Mouse (Mus musculus) gonadal fat pad, adult 2 months (tissue): ENCODE data around the gene Calr. TPM values are rescaled to one million over a fixed set of nuclear protein-coding genes. Genes with fewer than 3 reads are reported as not detected.
A peak's percentile ranks its signal among the peaks of the same experiment; 100 is the strongest.
"Not testable (repeated sequence)": the region's sequence is repeated elsewhere in the genome, so short reads cannot be mapped to it uniquely, and the experiment has no call there.

Experiments used
- DNase-seq: peaks from one replicate; pipeline ENCODE4 v3.0.0-alpha.2; 2012; ENCODE audit warnings: low read depth
- polyA plus RNA-seq: library from polyadenylated mRNA; depleted of rRNA; stranded (reverse); fragments of >200 nt; gene quantifications from 2 replicates; pipeline ENCODE4 v1.2.3, GENCODE M21; 2012

Gene Calr
- polyA plus RNA-seq, 1 experiment: 563 TPM

- DNase-seq: no peak
Measured at GRCm38 (mm10) chr8:84844397-84845070, 2.2 kb downstream of the Calr start.

DNA sequence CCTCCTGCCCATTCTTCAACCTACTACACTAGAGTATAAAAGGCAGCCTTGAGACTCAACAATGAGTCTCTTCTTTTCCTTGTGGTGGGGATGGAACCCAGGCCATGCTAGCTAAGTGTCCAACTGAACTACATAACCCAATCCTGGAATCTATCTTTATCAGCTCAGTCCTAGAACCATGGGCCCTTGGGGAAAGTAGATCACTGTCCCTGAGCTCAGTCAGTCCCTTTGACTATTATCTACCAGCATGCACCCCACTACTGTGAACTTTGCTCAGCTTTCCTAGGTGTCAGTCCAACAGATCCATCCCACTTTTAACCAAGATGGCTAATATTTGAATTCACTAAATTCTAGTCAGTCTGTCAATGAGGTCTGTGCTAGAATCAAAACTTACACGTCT, 5.2 kb downstream of the Calr start:
- DNase-seq: no peak

GRCm38 (mm10) chr8:84840248-84840999, 6.3 kb downstream of the Calr start, which contains the start of gene Rad23a:
Gene Rad23a, minus strand, starts transcription at chr8:84840665.
- DNase-seq: peak; percentile 49

GRCm38 (mm10) chr8:84839875-84840247, 6.9 kb downstream of the Calr start:
- no peak for DNase-seq

DNA sequence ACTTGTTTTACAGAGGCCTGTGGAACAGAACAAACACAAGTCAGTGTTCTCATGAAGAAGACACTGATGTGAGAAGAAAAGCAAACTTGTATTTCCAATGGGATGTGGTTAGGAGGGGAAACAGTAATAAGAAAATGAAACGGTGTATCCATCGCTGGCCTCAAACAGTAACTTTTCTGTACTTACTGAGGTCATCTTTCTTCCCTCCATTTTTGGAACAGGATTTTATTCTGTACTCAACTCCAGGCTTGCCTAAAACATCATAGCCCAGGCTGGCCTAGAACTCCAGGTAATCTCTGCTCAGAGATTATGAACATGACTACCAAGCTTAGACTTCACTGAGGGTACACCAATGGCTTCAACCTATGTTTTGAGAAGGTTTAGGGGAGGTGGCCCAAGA, 7.3 kb downstream of the Calr start:
- no peak for DNase-seq

DNA sequence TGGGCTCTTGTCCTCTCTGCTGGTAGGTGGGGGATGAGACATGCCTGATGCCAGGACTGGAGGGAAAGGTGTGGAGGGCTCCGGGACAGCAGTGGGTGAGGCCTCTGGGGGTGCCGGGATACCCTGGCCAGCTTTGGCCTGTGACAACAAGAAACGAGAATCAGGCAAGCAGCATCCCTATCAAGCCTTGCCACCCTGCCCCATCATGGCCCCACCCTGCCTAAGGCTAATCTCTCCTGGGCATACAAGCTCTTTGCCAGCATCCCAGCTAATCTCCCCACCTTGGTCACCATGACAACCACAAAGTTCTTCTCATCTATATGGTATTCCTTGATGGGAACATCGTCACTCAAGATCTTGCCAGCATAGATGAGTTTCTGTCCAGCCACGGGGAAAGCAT, 8.2 kb downstream of the Calr start:
- DNase-seq: no peak

DNA sequence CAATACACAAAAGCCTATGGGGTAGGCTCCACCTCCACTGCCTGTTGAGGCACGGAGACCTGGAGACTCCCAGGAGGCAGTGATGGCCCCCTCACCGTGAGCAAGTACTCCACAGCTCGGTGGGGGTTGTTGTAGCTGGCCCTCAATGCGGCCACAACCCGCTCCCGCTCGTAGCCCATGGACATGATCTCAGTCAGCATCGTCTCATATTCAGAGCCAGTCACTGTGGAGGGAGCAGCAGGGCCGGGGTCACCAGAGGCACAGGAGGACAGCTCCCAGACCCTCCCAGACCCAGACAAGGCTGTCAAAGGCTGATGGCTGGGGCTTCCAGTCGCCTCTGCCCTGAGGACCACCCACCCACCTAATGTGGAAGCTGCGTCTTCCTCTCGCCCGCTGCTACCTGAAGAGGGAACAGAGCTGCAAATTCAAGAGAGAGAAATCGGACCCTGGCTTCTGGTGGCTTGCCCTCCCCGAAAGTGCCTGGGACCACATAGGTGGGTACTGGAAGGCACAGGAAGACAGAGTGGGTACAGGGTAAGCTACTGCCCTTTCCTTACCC, 8.7 kb downstream of the Calr start:
- no peak for DNase-seq

GRCm38 (mm10) chr8:84837149-84837911, 9.4 kb downstream of the Calr start:
- no peak for DNase-seq

- no peak for DNase-seq
Measured at GRCm38 (mm10) chr8:84834866-84835855, 11.6 kb downstream of the Calr start.

- DNase-seq: no peak
Measured at GRCm38 (mm10) chr8:84834002-84834865, 12.5 kb downstream of the Calr start.

DNA sequence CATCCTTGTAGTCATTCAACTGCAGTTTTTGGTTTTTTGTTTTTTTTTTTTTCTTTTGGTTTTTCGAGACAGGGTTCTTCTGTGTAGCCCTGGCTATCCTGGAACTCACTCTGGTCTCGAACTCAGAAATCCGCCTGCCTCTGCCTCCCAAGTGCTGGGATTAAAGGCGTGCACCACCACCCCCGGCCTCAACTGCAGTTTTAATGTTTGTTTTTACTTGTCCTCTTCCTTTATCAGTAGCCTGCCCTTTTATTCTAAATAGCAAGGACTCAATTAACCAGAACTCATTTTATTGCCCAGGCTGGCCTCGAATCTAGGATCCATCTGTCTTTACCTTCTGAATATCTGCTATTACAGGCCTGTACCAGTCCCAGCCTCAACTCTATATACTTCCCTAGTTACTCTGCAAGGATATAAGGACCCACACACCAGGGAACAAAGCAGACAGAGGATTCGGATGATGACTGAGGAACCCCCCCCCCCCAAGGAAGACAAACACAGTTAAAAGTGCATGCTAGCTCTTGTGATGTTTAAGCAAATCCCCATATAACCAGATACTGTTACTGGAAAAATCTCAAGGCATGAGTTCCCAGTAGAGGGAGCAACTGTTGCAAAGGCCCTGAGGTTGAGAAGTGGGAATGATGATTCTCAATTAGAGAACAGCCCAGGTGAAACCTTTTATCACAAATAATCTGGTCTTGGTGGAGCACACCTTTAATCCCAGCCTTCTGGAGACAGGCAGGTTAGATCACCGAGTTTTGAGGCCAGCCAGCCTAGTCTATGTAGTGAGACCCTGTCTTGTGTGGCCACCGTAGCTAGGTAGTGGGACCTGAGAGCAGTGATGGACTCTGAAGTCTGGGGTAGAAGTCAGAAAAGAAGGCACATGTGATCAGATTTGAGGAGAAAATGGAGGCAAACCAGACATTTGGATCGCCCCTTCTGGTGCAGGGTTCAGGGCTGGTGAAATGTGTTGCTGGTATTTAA, 13.7 kb downstream of the Calr start:
- DNase-seq: no peak

DNA sequence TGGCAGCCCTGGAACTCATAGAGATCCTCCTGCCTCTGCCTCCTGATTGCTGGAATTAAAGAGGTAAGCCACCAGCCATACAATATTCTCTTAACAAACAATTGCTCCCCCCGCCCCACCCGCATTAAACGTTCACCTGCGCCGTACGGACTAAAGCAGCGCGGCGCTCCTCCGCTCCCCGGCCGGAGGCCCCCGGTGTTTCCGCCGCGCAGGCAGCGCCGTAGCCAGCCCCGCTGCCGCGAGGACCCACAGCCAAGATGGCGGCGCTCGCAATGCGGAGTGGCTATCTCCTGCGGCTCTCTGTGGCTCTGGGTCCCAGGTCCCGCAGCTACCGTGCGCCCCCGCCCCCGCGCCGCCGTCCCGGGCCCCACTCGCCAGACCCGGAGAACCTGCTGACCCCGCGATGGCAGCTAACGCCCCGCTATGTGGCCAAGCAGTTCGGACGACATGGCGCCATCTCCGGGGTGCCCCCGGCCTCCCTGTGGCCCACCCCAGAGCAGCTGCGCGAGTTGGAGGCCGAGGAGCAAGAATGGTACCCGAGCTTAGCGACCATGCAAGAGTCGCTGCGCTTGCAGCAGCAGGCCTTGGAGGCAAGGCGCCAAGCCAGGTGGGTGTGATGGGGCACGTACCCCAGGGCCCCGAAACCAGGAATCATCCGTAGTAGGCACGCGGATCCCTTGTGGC, 14.6 kb downstream of the Calr start:
- DNase-seq: no peak

GRCm38 (mm10) chr8:84831490-84831889, 15.2 kb downstream of the Calr start, which contains the start of gene Gadd45gip1:
Gene Gadd45gip1, plus strand, starts transcription at chr8:84831522.
- DNase-seq: no peak

DNA sequence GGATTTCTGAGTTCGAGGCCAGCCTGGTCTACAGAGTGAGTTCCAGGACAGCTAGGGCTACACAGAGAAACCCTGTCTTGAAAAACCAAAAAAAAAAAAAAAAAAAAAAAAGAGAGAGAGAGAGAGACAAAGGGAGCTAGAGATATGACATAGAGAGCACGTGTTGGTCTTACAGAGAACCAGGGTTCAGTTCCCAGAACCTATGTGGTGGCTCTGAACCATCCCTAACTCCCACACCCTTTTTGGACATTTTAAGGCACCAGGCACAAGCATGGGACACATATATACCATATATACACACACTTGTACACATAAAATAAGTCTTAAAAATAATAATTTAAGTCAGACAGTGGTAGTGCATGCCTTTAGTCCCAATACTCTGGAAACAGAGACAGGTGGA, 20.2 kb downstream of the Calr start:
- not testable (repeated sequence) for DNase-seq

GRCm38 (mm10) chr8:84825636-84826035, 21.1 kb downstream of the Calr start:
- DNase-seq: no peak

DNA sequence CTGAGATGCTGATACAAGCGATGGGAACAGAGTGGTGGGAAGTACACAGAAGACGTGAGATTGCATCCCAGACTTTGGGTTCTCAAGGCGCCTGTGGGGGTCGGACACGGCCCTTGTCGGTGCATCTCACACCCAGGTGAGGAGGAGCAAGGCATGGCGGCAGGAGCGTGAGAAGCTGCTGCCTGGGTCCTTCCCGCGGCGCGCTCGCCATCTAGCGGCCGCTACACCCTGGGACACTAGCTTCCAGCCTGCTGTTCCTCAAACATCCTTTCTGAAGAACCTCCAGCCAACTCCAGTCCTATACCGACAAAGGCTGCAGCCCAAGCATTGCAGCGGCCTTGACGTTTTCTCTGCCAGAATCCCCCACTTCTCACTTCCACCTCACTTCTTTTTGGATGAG, 23.1 kb downstream of the Calr start:
- DNase-seq: no peak

DNA sequence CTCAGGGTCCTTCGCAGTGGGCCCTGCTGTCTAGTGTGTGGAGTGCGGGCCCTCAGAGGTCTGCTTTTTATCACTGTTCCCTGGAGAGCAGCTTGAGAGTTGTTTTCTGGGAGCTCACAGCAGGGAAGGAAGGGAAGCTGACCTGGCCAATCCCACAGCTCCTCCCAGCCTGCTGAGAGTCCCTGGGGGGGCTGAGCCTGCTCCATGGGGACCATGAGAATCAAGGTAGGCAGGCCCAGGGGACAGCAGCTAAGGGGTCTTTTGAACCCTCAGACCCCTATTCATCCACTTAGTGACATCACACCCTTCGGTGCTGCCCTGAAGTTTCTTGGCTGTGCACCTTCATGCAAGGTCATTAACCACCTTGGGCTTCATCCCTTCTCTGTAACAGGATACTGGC, 24.0 kb downstream of the Calr start, which contains the start of gene Dand5:
Gene Dand5 (minus strand): TSS at position 101 of the 400 bp plus-strand sequence.
- no peak for DNase-seq

DNA sequence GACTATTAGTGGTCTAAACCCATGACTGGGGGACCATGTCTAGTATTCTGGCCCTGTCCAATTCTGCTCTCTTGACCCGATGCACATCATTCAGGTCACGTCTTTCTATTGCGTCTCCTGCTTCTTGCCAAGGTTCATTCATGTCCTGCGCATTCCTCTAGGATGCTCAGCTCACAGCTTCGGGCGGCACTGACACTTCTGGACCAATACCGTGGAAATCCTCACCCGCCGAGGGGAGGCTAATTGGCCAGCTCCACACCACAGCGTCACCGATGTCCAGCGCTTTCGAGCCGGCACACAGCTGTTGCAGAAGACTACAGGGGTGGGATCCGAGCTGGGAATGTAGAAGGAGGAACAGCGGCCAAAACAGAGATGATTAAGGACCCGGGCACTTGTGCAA, 30.6 kb downstream of the Calr start:
- no peak for DNase-seq
